Mouse (Mus musculus): ENCODE measurements at regions not wholly inside any gene's neighbourhood (a gene's known extent, or its start where the extent isn't known, plus 50 kb on each side); places are given as distances from the start of the nearest gene placed in this dataset.
A peak's percentile ranks its signal among the peaks of the same experiment; 100 is the strongest.
"Not testable (repeated sequence)": the region's sequence is repeated elsewhere in the genome, so short reads cannot be mapped to it uniquely, and the experiment has no call there.

- peak; percentile 8 for DNase-seq (ENCODE audit: low spot score)
Measured at GRCm38 (mm10) chr12:3188734-3189275, 121.0 kb downstream of the Rab10 start.

- no peak for DNase-seq (ENCODE audit: low spot score)
Measured at GRCm38 (mm10) chr12:3188137-3188536, 121.6 kb downstream of the Rab10 start.

- DNase-seq (ENCODE audit: low spot score) = no peak
Measured at GRCm38 (mm10) chr12:3173325-3173724, 136.4 kb downstream of the Rab10 start.

GRCm38 (mm10) chr12:3169705-3170287 is 140.0 kb downstream of the Rab10 start:
- DNase-seq (ENCODE audit: low spot score) = not testable (repeated sequence)

- DNase-seq (ENCODE audit: low spot score) = not testable (repeated sequence)
Measured at GRCm38 (mm10) chr12:3161666-3162065, 148.1 kb downstream of the Rab10 start.

- not testable (repeated sequence) for DNase-seq (ENCODE audit: low spot score)
Measured at GRCm38 (mm10) chr12:3158771-3159170, 151.0 kb downstream of the Rab10 start.

GRCm38 (mm10) chr12:3153705-3154104 is 156.1 kb downstream of the Rab10 start:
- not testable (repeated sequence) for DNase-seq (ENCODE audit: low spot score)

- DNase-seq (ENCODE audit: low spot score) = not testable (repeated sequence)
Measured at GRCm38 (mm10) chr12:3132553-3132952, 177.2 kb downstream of the Rab10 start.

- not testable (repeated sequence) for DNase-seq (ENCODE audit: low spot score)
Measured at GRCm38 (mm10) chr12:3131149-3131751, 178.5 kb downstream of the Rab10 start.

GRCm38 (mm10) chr12:3127336-3127735 is 182.4 kb downstream of the Rab10 start:
- DNase-seq (ENCODE audit: low spot score) = not testable (repeated sequence)

- DNase-seq (ENCODE audit: low spot score) = no peak
Measured at GRCm38 (mm10) chr12:3124036-3124435, 185.7 kb downstream of the Rab10 start.

- peak; percentile 39 for DNase-seq (ENCODE audit: low spot score)
Measured at GRCm38 (mm10) chr12:3110589-3110988, 199.2 kb downstream of the Rab10 start.

GRCm38 (mm10) chr12:3109671-3110070 is 200.1 kb downstream of the Rab10 start:
- peak; percentile 36 for DNase-seq (ENCODE audit: low spot score)

- not testable (repeated sequence) for DNase-seq (ENCODE audit: low spot score)
Measured at GRCm38 (mm10) chr12:3101963-3102362, 207.8 kb downstream of the Rab10 start.

GRCm38 (mm10) chr12:3098175-3098574 is 211.6 kb downstream of the Rab10 start:
- DNase-seq (ENCODE audit: low spot score) = peak; percentile 30

- no peak for DNase-seq (ENCODE audit: low spot score)
Measured at GRCm38 (mm10) chr12:3094509-3094908, 215.3 kb downstream of the Rab10 start.

- DNase-seq (ENCODE audit: low spot score) = not testable (repeated sequence)
Measured at GRCm38 (mm10) chr12:3092974-3093373, 216.8 kb downstream of the Rab10 start.

GRCm38 (mm10) chr12:3049546-3049945 is 260.2 kb downstream of the Rab10 start:
- DNase-seq (ENCODE audit: low spot score) = not testable (repeated sequence)

GRCm38 (mm10) chr12:3018446-3018845 is 291.3 kb downstream of the Rab10 start:
- not testable (repeated sequence) for DNase-seq (ENCODE audit: low spot score)

- not testable (repeated sequence) for DNase-seq (ENCODE audit: low spot score)
Measured at GRCm38 (mm10) chr12:3016777-3017176, 293.0 kb downstream of the Rab10 start.

Measured in adipocyte (in vitro differentiated cells).